Mouse (Mus musculus) ES-CJ7 (cell line): ENCODE data around the gene Ces4a.
A peak's percentile ranks its signal among the peaks of the same experiment; 100 is the strongest.
"Not testable (repeated sequence)": the region's sequence is repeated elsewhere in the genome, so short reads cannot be mapped to it uniquely, and the experiment has no call there.

ENCODE experiments used
- DNase-seq: peaks from one replicate; pipeline ENCODE4 v3.0.0; 2011; ENCODE audit warnings: low read depth, low spot score

Ces4a gene

GRCm38 (mm10) chr8:105131509-105131908 is at the start of gene Ces4a:
Gene Ces4a, plus strand, starts transcription at chr8:105131800.
- no peak for DNase-seq

GRCm38 (mm10) chr8:105083449-105084050 is 48.0 kb upstream of the Ces4a start, which contains the start of gene Ces3b:
Gene Ces3b, plus strand, starts transcription at chr8:105083753.
- no peak for DNase-seq

GRCm38 (mm10) chr8:105088166-105088565 is 43.4 kb upstream of the Ces4a start:
- DNase-seq, result not testable (repeated sequence)

GRCm38 (mm10) chr8:105088581-105088980 is 43.0 kb upstream of the Ces4a start:
- DNase-seq, result no peak

GRCm38 (mm10) chr8:105093992-105094391 is 37.6 kb upstream of the Ces4a start:
- DNase-seq, result no peak

GRCm38 (mm10) chr8:105102101-105102785 is 29.4 kb upstream of the Ces4a start:
- DNase-seq, result peak; percentile 51

- DNase-seq, result not testable (repeated sequence)
Measured at GRCm38 (mm10) chr8:105103701-105104100, 27.9 kb upstream of the Ces4a start.

- DNase-seq, result no peak
Measured at GRCm38 (mm10) chr8:105104220-105104619, 27.4 kb upstream of the Ces4a start.

- no peak for DNase-seq
Measured at GRCm38 (mm10) chr8:105129864-105130263, 1.7 kb upstream of the Ces4a start.

GRCm38 (mm10) chr8:105138423-105138822 is 6.8 kb downstream of the Ces4a start:
- peak; percentile 90 for DNase-seq

GRCm38 (mm10) chr8:105142395-105142794 is 10.8 kb downstream of the Ces4a start:
- peak; percentile 40 for DNase-seq

GRCm38 (mm10) chr8:105151654-105152053 is 20.1 kb downstream of the Ces4a start:
- peak; percentile 59 for DNase-seq

- peak; percentile 62 for DNase-seq
Measured at GRCm38 (mm10) chr8:105152623-105153398, 21.2 kb downstream of the Ces4a start.

GRCm38 (mm10) chr8:105154316-105154715 is 22.7 kb downstream of the Ces4a start:
- DNase-seq, result no peak

- DNase-seq, result no peak
Measured at GRCm38 (mm10) chr8:105155091-105155745, 23.6 kb downstream of the Ces4a start.

- peak; percentile 68 for DNase-seq
Measured at GRCm38 (mm10) chr8:105157555-105157954, 26.0 kb downstream of the Ces4a start.

- DNase-seq, result peak; percentile 55
Measured at GRCm38 (mm10) chr8:105158084-105158483, 26.5 kb downstream of the Ces4a start.

GRCm38 (mm10) chr8:105161121-105161652 is 29.6 kb downstream of the Ces4a start:
- DNase-seq, result no peak

- DNase-seq, result peak; percentile 52
Measured at GRCm38 (mm10) chr8:105164272-105164902, 32.8 kb downstream of the Ces4a start.

- DNase-seq, result no peak
Measured at GRCm38 (mm10) chr8:105165191-105165590, 33.6 kb downstream of the Ces4a start.

GRCm38 (mm10) chr8:105167116-105167515 is 35.5 kb downstream of the Ces4a start:
- DNase-seq, result no peak
